Mouse (Mus musculus) stomach, embryonic 15.5 days (tissue): ENCODE measurements around the gene Zfp846. TPM values are rescaled to one million over a fixed set of nuclear protein-coding genes. Genes with fewer than 3 reads are reported as not detected.

ENCODE experiments used
- polyA plus RNA-seq: library from polyadenylated mRNA; unstranded; fragments of >200 nt; fragmentation: Nextera tagmentation; extraction: Ambion mirVana; gene quantifications from 2 replicates; pipeline ENCODE4 v1.2.1, GENCODE M21; 2015

Zfp846 gene
- polyA plus RNA-seq, 1 experiment from 2014 or later: 17.8 TPM

Other genes starting within 250 kb of the Zfp846 start
- gene Olfr18, start 245.2 kb upstream of the Zfp846 start, polyA plus RNA-seq: 0.08 TPM in 1 of 2 replicates, not detected in the other
- 30.5 and 33.9 TPM in 2 replicates for gene Zfp560, start 196.1 kb upstream of the Zfp846 start, polyA plus RNA-seq
- 16.9 and 18.0 TPM in 2 replicates for gene Zfp26, start 121.1 kb upstream of the Zfp846 start, polyA plus RNA-seq
- gene Zfp426, start 88.5 kb upstream of the Zfp846 start, polyA plus RNA-seq: 17.4 and 19.2 TPM in 2 replicates
- 81.0 and 83.5 TPM in 2 replicates for gene Zfp266, start 59.9 kb upstream of the Zfp846 start, polyA plus RNA-seq
- gene Ubl5, start 61.6 kb downstream of the Zfp846 start, polyA plus RNA-seq: 348 and 376 TPM in 2 replicates
- 15.3 and 18.5 TPM in 2 replicates for gene Fbxl12, start 63.5 kb downstream of the Zfp846 start, polyA plus RNA-seq
- 44.2 and 45.5 TPM in 2 replicates for gene Pin1, start 70.8 kb downstream of the Zfp846 start, polyA plus RNA-seq
- 6.7 and 7.5 TPM in 2 replicates for gene Olfm2, start 165.1 kb downstream of the Zfp846 start, polyA plus RNA-seq
- gene Col5a3, start 233.8 kb downstream of the Zfp846 start, polyA plus RNA-seq: 3.2 and 3.5 TPM in 2 replicates
- not detected in 2 replicates for gene Rdh8, start 237.2 kb downstream of the Zfp846 start, polyA plus RNA-seq